Mouse (Mus musculus): ENCODE results near the gene Fads6. TPM values are rescaled to one million over a fixed set of nuclear protein-coding genes. Genes with fewer than 3 reads are reported as not detected.
A peak's percentile ranks its signal among the peaks of the same experiment; 100 is the strongest.

Fads6 gene
- total RNA-seq, 1 experiment from 2014 or later: 21.2 TPM

DNA sequence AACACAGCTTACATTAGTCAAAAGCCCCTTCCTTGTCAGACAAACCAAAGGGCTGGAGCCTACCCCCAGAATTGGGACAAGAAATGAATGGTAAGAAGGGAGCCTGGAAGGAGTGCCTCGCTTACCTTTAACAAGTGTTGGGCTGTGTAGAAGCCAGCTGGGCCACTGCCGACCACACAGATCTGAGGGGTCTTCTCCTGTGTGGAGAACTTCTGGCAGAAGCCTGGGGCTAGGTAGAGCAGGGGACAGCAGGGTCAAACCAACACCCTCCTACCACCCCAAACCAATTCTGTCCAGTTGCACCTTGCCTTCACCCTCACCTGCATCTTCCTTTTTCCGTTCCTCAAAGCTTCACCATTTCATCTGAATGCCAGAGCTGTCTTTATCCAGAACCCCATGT is 21.5 kb downstream of the Fads6 start:
- DNase-seq: no peak

GRCm38 (mm10) chr11:115275509-115275908 is 22.0 kb downstream of the Fads6 start:
- DNase-seq: peak; percentile 69

DNA sequence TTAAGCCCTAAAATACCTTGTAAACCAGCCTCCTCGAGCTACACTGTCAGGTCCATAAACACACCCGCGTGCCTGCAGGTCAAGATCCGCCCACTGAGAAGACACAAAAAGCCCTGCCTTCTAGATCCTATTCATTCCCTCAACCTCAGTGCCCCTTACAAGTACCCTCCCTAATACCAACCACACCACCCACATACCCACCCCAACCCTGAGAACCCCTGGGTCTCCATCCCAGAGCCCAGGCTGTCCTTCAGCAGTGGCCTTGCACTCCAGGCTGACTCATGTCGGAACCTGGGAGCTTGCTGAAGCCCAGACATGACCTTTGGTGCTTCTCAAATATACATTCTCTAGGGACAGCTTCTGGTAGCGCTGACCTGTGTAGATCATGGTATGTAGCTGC is 22.7 kb downstream of the Fads6 start:
- DNase-seq: peak; percentile 59

GRCm38 (mm10) chr11:115274178-115274577 is 23.3 kb downstream of the Fads6 start:
- no peak for DNase-seq

DNA sequence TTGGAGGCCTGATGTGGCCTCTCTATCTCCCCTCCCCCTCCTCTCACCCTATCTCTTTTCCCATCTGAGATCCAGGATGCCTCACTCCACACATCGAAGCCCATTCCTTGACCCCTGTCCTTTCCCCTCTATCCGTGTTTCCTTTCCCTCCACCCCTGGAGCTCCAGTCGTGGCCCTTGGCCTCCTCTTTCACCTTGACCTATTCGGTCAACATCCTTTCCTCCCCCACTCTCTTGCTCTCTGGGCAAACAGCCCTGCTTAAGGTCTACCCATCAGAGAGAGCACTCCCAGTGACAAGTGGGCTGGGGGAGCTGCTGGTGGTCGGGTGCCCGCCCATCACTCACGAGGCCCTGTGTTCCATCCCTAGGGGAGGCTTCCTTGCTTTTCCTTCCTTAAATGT is 23.7 kb downstream of the Fads6 start:
- DNase-seq: no peak

DNA sequence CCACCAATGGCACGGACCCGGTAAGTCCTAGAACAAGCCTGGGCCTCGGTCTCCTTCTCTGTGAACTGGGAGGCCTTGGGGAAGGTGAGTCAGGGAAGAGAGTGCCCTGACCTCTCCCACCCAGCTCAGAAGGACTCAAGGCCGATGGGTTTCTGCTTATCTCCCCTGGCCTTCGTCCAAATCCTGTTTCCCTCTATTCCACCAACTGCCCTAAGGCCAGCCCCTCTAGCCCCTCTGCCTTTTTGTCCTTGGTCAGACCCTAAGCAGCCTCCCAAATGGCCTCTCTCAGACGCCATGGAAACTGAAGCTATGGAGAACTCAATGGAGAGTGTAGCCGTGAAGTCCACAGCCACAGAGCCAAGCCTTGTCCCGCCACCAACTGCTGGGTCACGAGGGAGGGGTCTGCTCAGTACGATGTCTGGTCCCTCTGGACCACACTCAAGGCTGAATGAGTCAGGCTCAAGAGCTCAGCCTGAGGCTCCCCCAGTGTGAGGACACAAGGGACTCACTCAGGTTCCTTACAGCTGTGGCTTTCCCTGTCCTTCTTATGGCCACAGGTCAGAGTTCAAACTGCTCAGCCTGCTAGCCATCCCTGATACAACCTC is 24.5 kb downstream of the Fads6 start:
- DNase-seq: peak; percentile 80

DNA sequence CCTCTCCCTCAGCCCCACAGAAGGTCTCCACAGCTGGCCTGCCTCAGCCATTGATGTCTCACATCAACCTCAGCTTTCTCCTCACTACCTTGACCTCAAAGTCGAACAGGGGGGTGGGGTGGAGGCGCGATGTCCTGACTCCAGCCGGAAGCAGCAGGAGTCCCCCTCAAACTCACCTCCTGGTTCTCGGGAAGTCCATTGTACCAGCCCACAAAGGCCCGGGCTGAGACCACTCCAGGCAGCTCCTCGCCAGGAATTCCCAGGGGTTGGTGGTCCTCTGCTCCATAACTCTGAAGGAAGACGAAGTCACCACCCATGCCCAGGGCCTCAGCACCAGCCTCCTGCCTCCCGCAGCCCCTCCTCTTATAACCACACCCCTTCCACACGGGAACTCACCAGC is 26.0 kb downstream of the Fads6 start:
- no peak for DNase-seq

DNA sequence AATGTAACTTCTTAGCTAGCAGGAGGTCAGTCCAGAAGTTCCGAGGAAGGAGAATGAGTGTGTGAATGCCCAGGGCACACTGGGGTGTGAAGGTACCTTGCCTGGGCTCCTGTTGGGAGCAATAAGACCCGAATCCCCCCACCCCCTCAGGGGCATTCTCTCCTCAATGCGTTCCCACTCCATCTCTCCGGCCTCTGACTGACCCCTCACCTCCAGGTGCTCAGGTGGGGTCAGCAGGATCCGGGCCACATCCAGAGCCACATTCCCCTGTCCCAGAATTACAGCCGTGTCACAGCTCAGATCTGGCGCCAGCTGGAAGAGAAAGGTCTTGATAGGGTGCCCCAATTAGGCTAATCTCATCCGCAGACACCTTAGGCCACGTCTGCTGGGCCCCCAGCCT is 26.4 kb downstream of the Fads6 start:
- no peak for DNase-seq

DNA sequence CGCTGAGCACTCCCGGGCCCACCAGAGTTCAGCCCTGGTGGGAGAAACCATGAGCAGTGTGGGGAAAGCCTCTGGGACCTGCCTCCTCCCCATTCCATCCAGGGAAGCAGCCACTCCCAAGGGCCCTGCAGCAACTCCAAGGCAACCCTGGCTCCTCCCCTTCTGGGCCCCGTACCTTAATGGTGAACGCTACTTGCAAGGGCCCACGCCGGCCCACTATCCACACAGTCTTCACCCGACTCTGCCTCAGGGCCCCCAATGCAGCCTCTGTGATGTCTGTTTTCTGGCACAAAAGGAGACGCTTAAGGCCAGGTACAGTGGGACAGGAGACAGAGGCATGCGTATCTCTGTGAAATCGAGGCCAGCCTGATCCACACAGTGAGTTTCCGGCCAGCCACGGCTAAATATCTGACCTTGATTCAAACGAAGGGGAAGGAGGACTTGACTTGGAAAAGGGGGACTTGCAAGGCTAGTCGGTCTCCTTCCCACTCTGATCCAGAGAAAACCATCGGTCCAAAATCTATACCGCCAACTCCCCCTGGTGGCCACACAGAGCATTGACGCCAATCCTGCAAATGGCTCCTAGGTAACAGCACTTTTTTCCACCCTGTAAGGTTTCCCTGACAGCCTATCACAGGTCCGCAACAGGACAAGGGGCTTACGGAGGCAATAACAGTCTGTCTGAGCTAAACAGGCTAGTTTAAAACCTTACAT is 27.2 kb downstream of the Fads6 start:
- peak; percentile 89 for DNase-seq

GRCm38 (mm10) chr11:115269330-115270066 is 28.0 kb downstream of the Fads6 start:
- no peak for DNase-seq

DNA sequence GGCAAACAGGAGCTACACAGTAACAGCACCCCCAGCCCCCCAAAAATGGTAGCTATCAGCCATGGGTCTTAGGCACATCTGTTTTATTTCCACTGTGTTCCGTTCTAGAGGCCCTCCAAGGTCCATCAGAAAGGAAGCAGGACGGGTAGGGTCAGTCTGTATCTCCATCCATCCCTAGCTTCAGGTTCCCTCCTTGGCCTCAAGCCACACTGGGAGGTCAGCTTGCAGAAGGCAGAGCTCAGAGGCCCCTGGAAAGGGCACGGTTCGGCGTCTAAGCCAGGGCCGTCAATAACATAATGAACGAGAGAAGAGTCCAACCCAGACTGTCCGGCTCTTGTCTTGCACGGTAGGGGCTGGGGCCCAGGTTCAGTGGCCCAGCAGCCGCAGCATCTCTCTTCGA is 29.5 kb downstream of the Fads6 start:
- DNase-seq: no peak

- DNase-seq: peak; percentile 47
Measured at GRCm38 (mm10) chr11:115267061-115267883, 30.2 kb downstream of the Fads6 start, which contains the start of gene Grin2c. TSS of gene Grin2c (minus strand) at chr11:115267243.

DNA sequence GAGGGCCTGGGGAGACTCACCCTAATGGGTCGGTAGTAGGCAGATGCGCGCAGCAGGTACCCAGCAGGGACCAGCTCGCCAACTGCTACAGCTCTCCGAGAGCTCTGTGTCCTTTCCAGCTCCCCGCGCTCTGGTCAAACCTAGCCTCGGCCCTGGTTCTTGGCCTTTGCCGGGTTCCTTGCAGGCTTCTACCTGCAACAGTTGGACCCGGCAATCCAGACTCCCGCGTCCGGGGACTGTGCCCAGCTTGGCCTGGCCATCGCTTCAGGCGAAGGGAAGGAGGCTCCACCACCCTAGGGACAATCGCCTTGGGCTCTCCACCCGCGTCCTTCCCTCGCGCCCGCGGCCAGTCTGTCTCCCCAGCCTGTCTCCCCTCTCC is 31.1 kb downstream of the Fads6 start:
- peak; percentile 56 for DNase-seq

- no peak for DNase-seq
Measured at GRCm38 (mm10) chr11:115265771-115266399, 31.6 kb downstream of the Fads6 start.

- DNase-seq: peak; percentile 54
Measured at GRCm38 (mm10) chr11:115264862-115265668, 32.4 kb downstream of the Fads6 start.

- DNase-seq: no peak
Measured at GRCm38 (mm10) chr11:115264136-115264861, 33.2 kb downstream of the Fads6 start.

- no peak for DNase-seq
Measured at GRCm38 (mm10) chr11:115262954-115263353, 34.5 kb downstream of the Fads6 start.

- DNase-seq: no peak
Measured at GRCm38 (mm10) chr11:115259134-115259533, 38.3 kb downstream of the Fads6 start.

DNA sequence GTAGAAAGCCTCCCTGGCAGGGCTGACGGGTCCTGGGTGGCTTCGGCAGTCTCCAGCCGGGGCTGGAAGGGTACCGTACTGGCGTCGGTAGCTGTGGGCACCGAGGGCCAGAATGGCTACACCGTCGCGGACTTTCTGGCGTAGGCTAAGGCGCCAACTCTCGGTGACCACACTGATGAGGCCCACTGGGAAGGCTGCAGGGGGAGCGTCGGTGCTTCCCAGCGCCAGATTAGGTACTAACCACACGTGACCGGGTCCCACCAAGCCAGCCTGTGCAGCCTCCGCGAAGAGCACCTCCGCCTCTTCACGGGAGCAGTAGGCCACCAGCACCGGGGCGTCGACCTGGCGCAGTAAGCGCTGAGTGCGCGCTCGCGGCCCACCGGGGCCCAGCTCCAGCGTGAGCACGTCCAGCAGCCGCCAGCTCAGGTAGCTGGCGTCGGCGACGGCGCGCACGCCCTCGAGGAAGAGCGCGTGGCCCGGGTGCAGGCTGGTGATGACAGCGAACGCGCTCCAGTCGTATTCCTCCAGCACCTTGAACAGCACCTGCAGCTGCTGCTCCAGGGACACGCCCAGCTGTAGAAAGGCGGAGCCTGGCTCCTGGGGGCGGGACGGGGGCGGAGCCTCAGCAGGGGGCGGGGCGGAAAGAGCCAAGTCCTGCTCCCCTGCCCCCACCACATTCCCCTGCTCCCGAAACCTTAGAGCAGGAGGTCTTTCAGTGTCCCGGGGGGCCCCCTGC is 39.5 kb downstream of the Fads6 start:
- DNase-seq: no peak

GRCm38 (mm10) chr11:115251258-115251657 is 46.2 kb downstream of the Fads6 start:
- no peak for DNase-seq
